Mouse (Mus musculus) forebrain, embryonic 12.5 days (tissue): ENCODE results near the gene Fcho1. TPM values are rescaled to one million over a fixed set of nuclear protein-coding genes. Genes with fewer than 3 reads are reported as not detected.
A peak's percentile ranks its signal among the peaks of the same experiment; 100 is the strongest.

Experiments
- ATAC-seq: fragments of 200-750 bp; cut with Nextera tagmentation; 2 replicates; pipeline ENCODE4 v1.8.0; 2017; ENCODE audit warnings: moderate TSS enrichment; ENCODE audit not compliant: low FRiP score
- H3K27ac ChIP-seq: fragments of 300-500 bp; sonication (generic); 2 replicates; pipeline ENCODE4 v1.5.1; 2016; ENCODE audit warnings: mild to moderate bottlenecking
- H3K27me3 ChIP-seq: fragments of 300-500 bp; sonication (generic); 2 replicates; pipeline ENCODE4 v1.6.1; 2016; ENCODE audit warnings: mild to moderate bottlenecking
- H3K36me3 ChIP-seq: fragments of 300-500 bp; sonication (generic); replicated peaks from 2 replicates; pipeline ENCODE4 v1.6.1; 2016; ENCODE audit warnings: mild to moderate bottlenecking
- H3K4me1 ChIP-seq: fragments of 300-500 bp; sonication (generic); 2 replicates; pipeline ENCODE4 v1.6.1; 2016
- H3K4me2 ChIP-seq: fragments of 300-500 bp; sonication (generic); 2 replicates; pipeline ENCODE4 v1.6.1; 2016; ENCODE audit warnings: mild to moderate bottlenecking, moderate library complexity
- H3K4me3 ChIP-seq: fragments of 300-500 bp; sonication (generic); replicated peaks from 2 replicates; pipeline ENCODE4 v1.5.1; 2016; ENCODE audit warnings: mild to moderate bottlenecking
- H3K9ac ChIP-seq: fragments of 300-500 bp; sonication (generic); 2 replicates; pipeline ENCODE4 v1.6.1; 2016; ENCODE audit warnings: mild to moderate bottlenecking
- H3K9me3 ChIP-seq: fragments of 300-500 bp; sonication (generic); 2 replicates; pipeline ENCODE4 v1.6.1; 2016
- WGBS: fragments of 180-500 bp; shearing (Covaris S2); methylation state at CpG from one replicate; pipeline ENCODE4 v1.1.7; 2016; 5-methylcytosine and 5-hydroxymethylcytosine counted together
- polyA plus RNA-seq: library from polyadenylated mRNA; unstranded; fragments of >200 nt; fragmentation: Nextera tagmentation; extraction: Ambion mirVana; gene quantifications from 2 replicates; pipeline ENCODE4 v1.2.1, GENCODE M21; 2016

Fcho1 gene
- polyA plus RNA-seq, 1 experiment from 2014 or later, result 38.9 TPM

- no peak for ATAC-seq
- H3K4me1 ChIP-seq, result peaks cover 21% of the 10 kb centered on the region
- no peak overlapping the region for H3K4me2 ChIP-seq
- H3K27me3 ChIP-seq, result peaks cover 85% of the 10 kb centered on the region
- H3K9me3 ChIP-seq, result no peaks in the 10 kb centered on the region
- H3K9ac ChIP-seq, result no peak overlapping the region
- no peak overlapping the region for H3K4me3 ChIP-seq
- H3K27ac ChIP-seq, result no peak overlapping the region
- no peaks in the 10 kb centered on the region for H3K36me3 ChIP-seq
Observed at GRCm38 (mm10) chr8:71677555-71677954, 48.0 kb downstream of the Fcho1 start.

GRCm38 (mm10) chr8:71676803-71677202 lies 48.7 kb downstream of the Fcho1 start:
- no peak for ATAC-seq
- Histone ChIP-seq H3K9me3 (no peaks in the 10 kb centered on the region), H3K36me3 (no peaks in the 10 kb centered on the region), H3K27ac (no peak overlapping the region), H3K4me3 (peak overlapping the region; percentile 71), H3K9ac (peak overlapping the region; percentile 85), H3K27me3 (peaks cover 81% of the 10 kb centered on the region), H3K4me1 (peaks cover 24% of the 10 kb centered on the region), H3K4me2 (peak overlapping the region; percentile 95)
- 55% methylated on average over 9 of the region's 9 CpGs for WGBS

GRCm38 (mm10) chr8:71676020-71676741 lies 49.3 kb downstream of the Fcho1 start, which contains the start of gene Jak3:
Jak3 (plus strand) TSS chr8:71676296.
- Histone ChIP-seq H3K4me3 (peak within 1 kb of the TSS; percentile 71), H3K9ac (peak within 1 kb of the TSS; percentile 85), H3K4me1 (peaks cover 24% of the 10 kb centered on the region), H3K4me2 (peak within 1 kb of the TSS; percentile 95), H3K27ac (no peak within 1 kb of the TSS), H3K36me3 (no peaks in the 10 kb centered on the region), H3K27me3 (peaks cover 75% of the 10 kb centered on the region), H3K9me3 (no peaks in the 10 kb centered on the region)
- peak; percentile 68 for ATAC-seq
- WGBS, result 2% methylated on average over 40 of the region's 40 CpGs

GRCm38 (mm10) chr8:71675456-71676019 lies 50.0 kb downstream of the Fcho1 start:
- Histone ChIP-seq H3K4me2 (peak overlapping the region; percentile 95), H3K9ac (0 out of 2 replicates have a peak overlapping the region, but pooled peaks have one; percentile 85)

GRCm38 (mm10) chr8:71674071-71674470 lies 51.4 kb downstream of the Fcho1 start:
- ATAC-seq, result no peak
- no peak overlapping the region for H3K27ac ChIP-seq
- 73% methylated on average over 2 of the region's 2 CpGs for WGBS
- no peak overlapping the region for H3K9ac ChIP-seq
- no peak overlapping the region for H3K4me2 ChIP-seq
- peaks cover 29% of the 10 kb centered on the region for H3K4me1 ChIP-seq
- H3K36me3 ChIP-seq, result no peaks in the 10 kb centered on the region
- no peaks in the 10 kb centered on the region for H3K9me3 ChIP-seq
- peaks cover 67% of the 10 kb centered on the region for H3K27me3 ChIP-seq
- no peak overlapping the region for H3K4me3 ChIP-seq

More at GRCm38 (mm10) chr8:71675456-71676019, 50.0 kb downstream of the Fcho1 start:
- 26% methylated on average over 9 of the region's 9 CpGs for WGBS
- Histone ChIP-seq H3K36me3 (no peaks in the 10 kb centered on the region), H3K27ac (no peak overlapping the region), H3K4me1 (peaks cover 28% of the 10 kb centered on the region), H3K9me3 (no peaks in the 10 kb centered on the region), H3K27me3 (peaks cover 68% of the 10 kb centered on the region), H3K4me3 (peak overlapping the region; percentile 71)
- ATAC-seq, result no peak

- Histone ChIP-seq H3K9ac (peak overlapping the region; percentile 70; the same call in 1 of the 2 replicates), H3K9me3 (no peaks in the 10 kb centered on the region), H3K27me3 (peaks cover 65% of the 10 kb centered on the region), H3K4me2 (peak overlapping the region; percentile 95), H3K36me3 (no peaks in the 10 kb centered on the region), H3K4me1 (peaks cover 45% of the 10 kb centered on the region), H3K4me3 (peak overlapping the region; percentile 56), H3K27ac (no peak overlapping the region)
- ATAC-seq, result no peak
- WGBS, result 66% methylated on average over 6 of the region's 6 CpGs
Observed at GRCm38 (mm10) chr8:71672168-71672735, 53.3 kb downstream of the Fcho1 start.

- peaks cover 64% of the 10 kb centered on the region for H3K27me3 ChIP-seq
- peak within 1 kb of the TSS; percentile 95 for H3K4me2 ChIP-seq
- peak within 1 kb of the TSS; percentile 70 for H3K9ac ChIP-seq
- peak within 1 kb of the TSS; percentile 56 for H3K4me3 ChIP-seq
- no peaks in the 10 kb centered on the region for H3K9me3 ChIP-seq
- 0% methylated on average over 41 of the region's 42 CpGs for WGBS
- H3K4me1 ChIP-seq, result peaks cover 49% of the 10 kb centered on the region
- H3K36me3 ChIP-seq, result no peaks in the 10 kb centered on the region
- peak; percentile 79 for ATAC-seq
- H3K27ac ChIP-seq, result peak within 1 kb of the TSS; percentile 70
Observed at GRCm38 (mm10) chr8:71671549-71671965, 54.0 kb downstream of the Fcho1 start, which contains the start of gene Unc13a. Unc13a (minus strand) TSS chr8:71671757.

GRCm38 (mm10) chr8:71670621-71671548 lies 54.6 kb downstream of the Fcho1 start:
- Histone ChIP-seq H3K36me3 (no peaks in the 10 kb centered on the region), H3K4me2 (peak overlapping the region; percentile 95), H3K9ac (peak overlapping the region; percentile 70), H3K9me3 (no peaks in the 10 kb centered on the region), H3K4me3 (peak overlapping the region; percentile 56), H3K4me1 (peaks cover 47% of the 10 kb centered on the region), H3K27me3 (peaks cover 64% of the 10 kb centered on the region), H3K27ac (peak overlapping the region; percentile 70)
- WGBS, result under 1% methylated on average over 55 of the region's 64 CpGs
- ATAC-seq, result peak; percentile 73

GRCm38 (mm10) chr8:71670198-71670597 lies 55.3 kb downstream of the Fcho1 start:
- H3K9ac ChIP-seq, result peak overlapping the region; percentile 70
- H3K36me3 ChIP-seq, result no peaks in the 10 kb centered on the region
- peaks cover 51% of the 10 kb centered on the region for H3K4me1 ChIP-seq
- peak; percentile 13 for ATAC-seq
- H3K27me3 ChIP-seq, result peaks cover 59% of the 10 kb centered on the region
- peak overlapping the region; percentile 95 for H3K4me2 ChIP-seq
- 7% methylated on average over 11 of the region's 12 CpGs for WGBS
- peak overlapping the region; percentile 56 for H3K4me3 ChIP-seq
- peak overlapping the region; percentile 70 for H3K27ac ChIP-seq
- H3K9me3 ChIP-seq, result no peaks in the 10 kb centered on the region

GRCm38 (mm10) chr8:71668220-71668975 lies 57.1 kb downstream of the Fcho1 start:
- H3K36me3 ChIP-seq, result 0 out of 2 replicates have a peak, but pooled peaks cover 5% of the 10 kb centered on the region
- no peaks in the 10 kb centered on the region for H3K9me3 ChIP-seq
- H3K27ac ChIP-seq, result no peak overlapping the region
- peaks cover 56% of the 10 kb centered on the region for H3K4me1 ChIP-seq
- H3K9ac ChIP-seq, result no peak overlapping the region; the same call in 1 of the 2 replicates
- peaks cover 62% of the 10 kb centered on the region for H3K27me3 ChIP-seq
- H3K4me3 ChIP-seq, result no peak overlapping the region; the same call in 1 of the 2 replicates
- H3K4me2 ChIP-seq, result peak overlapping the region; percentile 30
- ATAC-seq, result no peak
- WGBS, result 7% methylated on average over 21 of the region's 21 CpGs

GRCm38 (mm10) chr8:71667256-71667655 lies 58.3 kb downstream of the Fcho1 start:
- H3K4me2 ChIP-seq, result 0 out of 2 replicates have a peak overlapping the region, but pooled peaks have one; percentile 30
- H3K9ac ChIP-seq, result peak overlapping the region; percentile 39; the same call in 1 of the 2 replicates
- peaks cover 62% of the 10 kb centered on the region for H3K27me3 ChIP-seq
- no peaks in the 10 kb centered on the region for H3K9me3 ChIP-seq
- ATAC-seq, result no peak
- H3K36me3 ChIP-seq, result peaks cover 15% of the 10 kb centered on the region; the same call in 1 of the 2 replicates
- peaks cover 56% of the 10 kb centered on the region for H3K4me1 ChIP-seq
- no peak overlapping the region for H3K4me3 ChIP-seq
- 51% methylated on average over 5 of the region's 5 CpGs for WGBS
- H3K27ac ChIP-seq, result peak overlapping the region; percentile 51
